Mouse (Mus musculus) cortical plate, adult 2 months (tissue): ENCODE data around the gene Cd300c2. TPM values are rescaled to one million over a fixed set of nuclear protein-coding genes. Genes with fewer than 3 reads are reported as not detected.

Experiments
- H3K27ac ChIP-seq: fragments of 200-500 bp; 2 replicates; pipeline ENCODE4 v1.5.1; 2012; ENCODE audit warnings: low read length, control low read depth, inconsistent platforms; ENCODE audit not compliant: insufficient read depth
- H3K4me1 ChIP-seq: fragments of 200-500 bp; 2 replicates; pipeline ENCODE4 v1.6.1; 2011; ENCODE audit warnings: low read length; ENCODE audit not compliant: control insufficient read depth, insufficient read depth
- H3K4me3 ChIP-seq: fragments of 200-500 bp; 2 replicates; pipeline ENCODE4 v1.5.1; 2011; ENCODE audit warnings: mild to moderate bottlenecking, low read length, control low read depth; ENCODE audit not compliant: insufficient read depth
- CTCF ChIP-seq: fragments of 200-500 bp; IDR thresholded peaks from 2 replicates; pipeline ENCODE4 v1.5.1; 2011; ENCODE audit warnings: mild to moderate bottlenecking, control low read depth, low read length; ENCODE audit not compliant: insufficient read depth; ENCODE audit errors: extremely low read depth
- POLR2A ChIP-seq: fragments of 200-500 bp; IDR thresholded peaks from 2 replicates; pipeline ENCODE4 v1.6.1; 2011; ENCODE audit warnings: mild to moderate bottlenecking, low read length, control low read depth; ENCODE audit not compliant: insufficient read depth; ENCODE audit errors: extremely low read depth
- polyA plus RNA-seq: library from polyadenylated mRNA; depleted of rRNA; stranded (reverse); fragments of >200 nt; gene quantifications from 2 replicates; pipeline ENCODE4 v1.2.3, GENCODE M21; 2012; rRNA removed

Cd300c2 gene
- polyA plus RNA-seq, 1 experiment, result 7.5 TPM

DNA sequence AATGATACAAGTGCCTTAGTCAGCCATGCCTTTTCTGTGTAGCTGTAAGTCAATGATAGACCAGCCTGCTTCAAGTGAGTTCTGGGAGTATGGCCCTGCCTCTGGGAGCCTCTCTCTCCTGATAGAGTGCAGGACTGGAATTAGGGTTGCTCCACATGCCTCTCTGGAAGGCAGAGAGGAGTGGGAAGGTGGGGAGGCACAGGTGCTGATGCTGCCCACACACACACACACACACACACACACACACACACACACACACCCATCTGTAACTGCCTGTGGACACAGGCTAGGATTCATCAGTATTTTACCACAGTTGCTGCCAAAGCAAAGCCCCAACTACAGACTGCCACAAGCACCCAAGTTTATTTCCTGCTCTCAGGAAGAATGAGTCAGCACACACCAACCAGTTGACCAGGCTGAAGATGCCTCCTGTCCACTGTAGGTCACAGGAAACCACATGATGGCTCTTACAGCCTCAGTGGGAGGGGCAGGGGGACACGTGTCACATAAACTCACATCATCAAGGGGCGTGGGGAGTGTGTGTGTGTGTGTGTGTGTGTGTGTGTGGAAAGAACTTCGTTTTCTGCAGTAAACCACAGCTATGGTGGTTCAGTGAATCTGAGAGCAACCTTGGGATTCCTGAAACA is 36.4 kb downstream of the Cd300c2 start:
- H3K27ac ChIP-seq, result no peak overlapping the region
- H3K4me1 ChIP-seq, result no peaks in the 10 kb centered on the region
- no peak overlapping the region for H3K4me3 ChIP-seq
- no peak for TF ChIP-seq POLR2A
- no peak for TF ChIP-seq CTCF

DNA sequence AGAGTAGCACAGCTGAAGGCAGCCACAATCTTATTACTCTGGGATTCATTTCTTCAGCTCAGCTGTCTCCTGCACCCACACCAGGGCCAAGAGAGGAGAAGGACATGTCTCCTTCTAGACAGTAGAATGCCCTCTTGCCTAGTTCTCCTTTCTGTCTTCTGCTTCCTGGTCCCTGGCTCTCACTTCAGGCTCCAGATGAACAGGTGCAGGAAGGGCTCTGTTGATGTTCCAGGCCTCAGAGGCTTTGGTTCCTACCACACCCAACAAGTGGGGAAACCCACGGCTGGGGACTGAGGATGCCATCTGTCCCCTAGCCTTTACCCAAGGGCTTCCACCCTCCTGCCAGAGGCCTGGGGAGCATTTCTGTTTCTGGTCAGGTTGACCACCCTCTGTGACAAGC is 41.3 kb downstream of the Cd300c2 start:
- no peak for TF ChIP-seq POLR2A
- TF ChIP-seq CTCF, result no peak
- Histone ChIP-seq H3K4me1 (no peaks in the 10 kb centered on the region), H3K4me3 (no peak overlapping the region), H3K27ac (no peak overlapping the region)

Other genes with a start within 250 kb of the Cd300c2 start
- gene Kif19a, start 236.5 kb downstream of the Cd300c2 start, polyA plus RNA-seq, result 4.8 and 5.5 TPM in 2 replicates
- gene Btbd17, start 205.9 kb downstream of the Cd300c2 start, polyA plus RNA-seq, result 50.7 and 56.1 TPM in 2 replicates
- not detected in 2 replicates for gene Gpr142, start 203.0 kb downstream of the Cd300c2 start, polyA plus RNA-seq
- 4.2 and 4.3 TPM in 2 replicates for gene Gprc5c, start 150.7 kb downstream of the Cd300c2 start, polyA plus RNA-seq
- gene Cd300a, start 111.8 kb downstream of the Cd300c2 start, polyA plus RNA-seq, result 0.81 and 0.88 TPM in 2 replicates
- gene Cd300lb, start 67.5 kb downstream of the Cd300c2 start, polyA plus RNA-seq, result 0.08 and 0.13 TPM in 2 replicates
- gene Cd300c, start 32.7 kb downstream of the Cd300c2 start, polyA plus RNA-seq, result not detected in 2 replicates
- gene Cd300ld, start 12.0 kb downstream of the Cd300c2 start, polyA plus RNA-seq, result 0.10 and 0.11 TPM in 2 replicates
- 0.32 TPM in 1 of 2 replicates, not detected in the other for gene Cd300ld2, start 14.3 kb upstream of the Cd300c2 start, polyA plus RNA-seq
- 0.13 and 0.44 TPM in 2 replicates for gene Cd300ld4, start 25.1 kb upstream of the Cd300c2 start, polyA plus RNA-seq
- gene Cd300ld5, start 35.9 kb upstream of the Cd300c2 start, polyA plus RNA-seq, result 0.36 TPM in 1 of 2 replicates, not detected in the other
- gene Cd300ld3, start 46.5 kb upstream of the Cd300c2 start, polyA plus RNA-seq, result 1.0 and 1.2 TPM in 2 replicates
- 0.09 and 0.17 TPM in 2 replicates for gene Cd300e, start 60.3 kb upstream of the Cd300c2 start, polyA plus RNA-seq
- 2.5 and 2.9 TPM in 2 replicates for gene Rab37, start 89.6 kb upstream of the Cd300c2 start, polyA plus RNA-seq
- 0.08 TPM in 2 replicates for gene Cd300lf, start 132.1 kb upstream of the Cd300c2 start, polyA plus RNA-seq
- 73.8 and 74.1 TPM in 2 replicates for gene Slc9a3r1, start 161.5 kb upstream of the Cd300c2 start, polyA plus RNA-seq
- gene Tmem104, start 185.6 kb upstream of the Cd300c2 start, polyA plus RNA-seq, result 9.5 and 10.3 TPM in 2 replicates
- gene Nat9, start 186.0 kb upstream of the Cd300c2 start, polyA plus RNA-seq, result 40.9 and 43.2 TPM in 2 replicates